Mouse (Mus musculus) layer of hippocampus, adult 9-11 months (tissue): Measurements from ENCODE around the gene Cd302.

ENCODE experiments used
- DNase-seq: peaks from one replicate; pipeline ENCODE4 v3.0.0; 2022

Cd302 gene

GRCm38 (mm10) chr2:60252782-60253181 lies 31.5 kb downstream of the Cd302 start:
- DNase-seq: no peak

DNA sequence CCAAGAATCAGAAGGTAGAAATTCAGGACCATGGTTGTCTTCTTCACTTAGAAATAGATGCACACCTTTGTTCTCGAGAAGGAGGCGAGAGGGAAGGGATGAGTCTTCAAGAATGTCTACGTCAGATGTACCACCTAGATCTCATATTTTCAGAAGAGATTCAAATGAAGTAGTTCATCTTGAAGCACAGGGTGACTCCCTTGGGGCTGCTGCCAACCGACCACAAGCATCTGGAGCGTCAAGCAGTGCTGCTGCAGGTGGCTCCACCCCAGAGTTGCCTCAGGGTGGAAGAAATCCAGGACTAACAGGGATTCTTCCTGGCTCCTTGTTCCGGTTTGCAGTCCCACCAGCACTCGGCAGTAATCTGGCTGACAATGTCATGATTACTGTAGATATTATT lies 49.8 kb downstream of the Cd302 start:
- no peak for DNase-seq

GRCm38 (mm10) chr2:60233147-60233546 lies 51.1 kb downstream of the Cd302 start:
- DNase-seq: no peak

- no peak for DNase-seq
Observed at GRCm38 (mm10) chr2:60230361-60230760, 53.9 kb downstream of the Cd302 start.

- no peak for DNase-seq
Observed at GRCm38 (mm10) chr2:60228470-60228869, 55.8 kb downstream of the Cd302 start.

DNA sequence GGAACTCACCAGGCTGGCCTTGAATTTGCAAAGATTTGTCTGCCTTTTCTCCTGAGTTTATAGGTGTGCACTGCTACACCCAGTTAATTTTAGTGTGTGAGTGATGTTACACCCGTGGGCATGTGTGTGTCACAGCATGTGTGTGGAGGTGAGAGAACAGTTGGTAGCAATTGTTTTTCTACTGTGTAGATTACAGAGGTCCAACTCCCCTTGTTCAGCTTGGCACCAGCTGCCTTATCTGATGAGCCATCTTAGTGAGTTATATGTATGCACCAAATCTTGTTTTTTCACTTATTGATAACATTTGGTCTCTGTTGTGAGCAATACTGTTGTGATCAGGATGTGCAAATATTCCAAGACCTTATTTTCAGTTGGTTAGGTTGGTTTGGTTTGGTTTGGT lies 60.8 kb downstream of the Cd302 start:
- DNase-seq: no peak

DNA sequence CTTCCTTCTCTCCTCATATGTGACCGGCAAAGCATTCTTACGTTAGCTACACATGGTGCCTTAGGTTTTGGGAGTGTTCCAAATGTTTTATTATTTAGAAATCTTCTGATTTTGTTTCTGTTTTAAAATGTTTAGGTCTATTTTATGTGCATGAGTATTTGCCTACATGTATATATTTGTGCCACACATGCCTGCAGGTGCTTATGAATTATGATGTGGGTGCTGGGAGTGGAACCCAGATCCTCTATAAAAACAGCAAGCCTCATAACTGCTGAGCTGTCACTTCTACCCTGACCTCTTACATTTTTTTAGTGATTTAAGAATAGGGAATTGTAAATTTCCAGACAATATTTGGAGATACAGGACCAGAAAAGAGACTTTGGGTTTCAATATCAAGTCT lies 62.3 kb downstream of the Cd302 start:
- no peak for DNase-seq

DNA sequence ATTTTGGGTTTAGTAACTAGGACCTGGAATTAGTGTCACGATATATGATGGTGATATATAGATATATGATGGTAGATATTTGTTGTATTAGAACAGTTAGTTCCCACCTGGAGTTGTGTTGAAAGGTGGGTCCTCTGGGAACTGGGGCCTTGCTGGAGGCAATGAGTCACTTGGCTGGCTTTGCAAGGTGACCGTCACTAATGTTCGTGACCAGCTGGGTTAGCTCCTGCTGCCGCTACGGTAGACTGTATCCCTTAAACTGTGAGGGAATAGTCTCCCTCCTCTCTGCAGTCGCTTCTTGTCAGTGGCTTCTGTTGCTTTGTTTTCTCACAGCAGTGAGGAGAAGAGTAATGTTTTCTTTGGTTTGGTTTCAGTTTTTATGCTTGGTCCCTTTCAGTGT lies 63.1 kb downstream of the Cd302 start:
- DNase-seq: no peak

- DNase-seq: no peak
Observed at GRCm38 (mm10) chr2:60217620-60218019, 66.7 kb downstream of the Cd302 start.

DNA sequence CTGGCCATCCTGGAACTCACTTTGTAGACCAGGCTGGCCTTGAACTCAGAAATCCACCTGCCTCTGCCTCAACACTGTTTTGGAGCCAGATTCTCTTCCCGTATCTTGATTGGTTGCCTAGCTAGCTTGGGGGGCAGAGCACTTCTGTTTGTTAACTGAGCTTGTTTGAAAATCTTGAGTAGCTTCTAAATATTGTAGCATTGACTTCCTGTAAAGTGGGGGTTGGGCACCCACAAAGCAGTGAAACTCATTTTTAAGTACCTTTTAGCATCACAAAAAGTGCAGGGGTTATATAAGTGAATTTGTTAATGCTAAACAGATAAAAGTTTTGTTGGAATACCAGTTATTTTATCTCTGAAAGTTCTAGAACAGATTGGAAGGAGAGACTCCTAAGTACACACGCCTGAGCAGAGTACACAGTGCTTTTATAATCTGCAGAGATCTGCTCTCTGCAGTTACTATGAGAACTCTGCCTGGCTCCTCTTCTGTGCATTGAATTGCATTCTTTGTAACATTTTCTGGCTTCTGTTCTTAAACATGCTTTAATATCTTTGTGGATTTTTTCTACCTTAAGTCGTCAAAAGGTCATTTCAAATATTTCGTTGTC lies 67.6 kb downstream of the Cd302 start:
- no peak for DNase-seq

DNA sequence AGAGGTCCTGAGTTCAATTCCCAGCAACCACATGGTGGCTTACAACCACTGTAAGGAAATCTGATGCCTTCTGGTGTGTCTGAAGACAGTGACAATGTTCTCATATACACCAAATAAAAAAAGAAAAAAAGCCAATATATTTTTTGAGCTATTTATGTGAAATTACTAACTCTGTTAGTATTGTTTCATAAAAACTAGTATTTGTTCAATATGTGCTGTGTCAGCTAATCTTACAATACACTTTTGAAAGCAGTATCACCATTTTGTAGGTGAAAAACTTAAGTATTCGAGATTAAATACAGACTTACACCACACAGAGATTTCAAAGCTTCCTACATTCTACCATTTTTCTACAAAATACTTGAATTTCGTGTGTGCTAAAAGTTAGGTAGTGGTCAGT lies 69.6 kb downstream of the Cd302 start:
- no peak for DNase-seq

DNA sequence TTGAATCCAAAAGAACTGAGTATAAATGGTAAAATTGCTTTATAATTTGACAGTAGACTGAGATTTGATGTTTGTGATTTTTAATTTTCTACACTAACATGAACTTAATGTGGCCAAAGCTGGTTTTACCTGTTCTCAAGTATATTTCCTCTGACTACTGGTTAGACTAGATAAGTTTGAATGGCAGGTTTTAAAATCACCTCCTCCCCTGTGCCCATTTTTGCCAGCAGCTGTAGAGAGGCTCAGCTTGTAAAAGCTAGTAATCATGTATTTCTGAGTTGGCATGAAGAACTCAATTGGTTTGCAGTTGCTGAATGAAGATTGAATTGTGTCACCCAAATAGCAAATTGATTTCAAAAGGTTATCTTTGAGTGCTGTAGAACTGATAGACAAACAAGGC lies 71.8 kb downstream of the Cd302 start:
- DNase-seq: no peak

GRCm38 (mm10) chr2:60210821-60211220 lies 73.5 kb downstream of the Cd302 start:
- DNase-seq: no peak

- DNase-seq: peak; percentile 87
Observed at GRCm38 (mm10) chr2:60209703-60210651, 74.3 kb downstream of the Cd302 start, which contains the start of the genes Baz2b and March7. Gene Baz2b, minus strand, starts transcription at chr2:60209839. Gene March7, plus strand, starts transcription at chr2:60209887.

- DNase-seq: peak; percentile 35
Observed at GRCm38 (mm10) chr2:60209122-60209611, 75.1 kb downstream of the Cd302 start.

GRCm38 (mm10) chr2:60205795-60206194 lies 78.5 kb downstream of the Cd302 start:
- no peak for DNase-seq

GRCm38 (mm10) chr2:60204162-60204561 lies 80.1 kb downstream of the Cd302 start:
- DNase-seq: no peak

DNA sequence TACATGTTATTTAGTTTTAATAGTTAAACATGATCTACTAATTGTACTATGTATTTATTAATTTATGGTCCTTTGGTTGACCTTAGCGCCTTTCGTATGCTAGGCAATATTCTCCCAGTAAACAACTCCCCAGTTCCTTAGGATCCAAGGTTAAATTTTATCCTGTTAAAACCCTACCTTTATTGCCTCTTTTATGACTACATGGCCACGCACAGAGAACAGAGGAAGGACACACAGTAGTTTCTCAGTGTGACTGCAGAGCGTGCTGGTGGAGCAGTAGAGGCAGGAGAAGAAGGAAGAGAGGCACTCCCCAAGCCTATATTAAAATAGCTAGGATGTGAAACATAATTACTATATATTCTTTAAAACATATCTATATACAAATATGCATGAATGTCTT lies 80.6 kb downstream of the Cd302 start:
- no peak for DNase-seq

GRCm38 (mm10) chr2:60202900-60203530 lies 81.3 kb downstream of the Cd302 start:
- no peak for DNase-seq
